Mouse (Mus musculus): ENCODE results near the gene Pou2f1.

Gene Pou2f1

DNA sequence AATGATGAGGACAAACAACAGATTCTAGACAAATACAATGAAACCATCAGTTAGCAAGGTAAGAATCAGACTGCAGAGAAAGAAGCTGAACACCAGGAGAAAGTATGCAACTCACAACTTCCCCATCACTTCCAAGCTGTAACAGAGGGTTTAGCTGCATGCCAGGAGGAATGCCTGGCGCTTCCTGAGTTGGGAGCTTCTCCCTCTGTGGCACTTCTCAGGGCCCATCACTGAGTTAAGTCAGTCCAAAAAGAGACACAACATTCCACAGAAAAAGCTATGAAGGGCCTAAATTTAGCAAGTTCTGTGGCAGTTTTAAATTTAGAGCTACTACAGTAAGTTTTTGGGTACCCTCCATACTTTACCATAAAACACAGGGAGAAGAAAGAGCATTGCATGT is 59.2 kb downstream of the Pou2f1 start:
- no peak for DNase-seq

DNA sequence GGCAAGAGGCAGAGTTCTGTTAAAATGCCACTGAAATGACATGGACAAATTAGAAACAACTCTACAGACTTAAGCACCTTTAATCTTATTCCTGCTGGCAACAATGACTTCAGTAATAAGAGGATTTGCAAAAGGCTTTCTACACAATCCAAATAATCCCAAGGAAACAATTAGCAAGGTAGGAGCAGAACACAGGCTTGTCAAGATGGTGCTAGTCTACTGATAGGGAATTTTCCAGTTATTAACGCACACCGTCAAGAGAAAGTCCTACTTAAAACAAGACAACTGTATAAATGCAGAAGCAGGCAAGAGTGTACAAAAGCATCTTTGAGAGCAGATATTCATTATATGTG is 67.0 kb downstream of the Pou2f1 start:
- DNase-seq: no peak

DNA sequence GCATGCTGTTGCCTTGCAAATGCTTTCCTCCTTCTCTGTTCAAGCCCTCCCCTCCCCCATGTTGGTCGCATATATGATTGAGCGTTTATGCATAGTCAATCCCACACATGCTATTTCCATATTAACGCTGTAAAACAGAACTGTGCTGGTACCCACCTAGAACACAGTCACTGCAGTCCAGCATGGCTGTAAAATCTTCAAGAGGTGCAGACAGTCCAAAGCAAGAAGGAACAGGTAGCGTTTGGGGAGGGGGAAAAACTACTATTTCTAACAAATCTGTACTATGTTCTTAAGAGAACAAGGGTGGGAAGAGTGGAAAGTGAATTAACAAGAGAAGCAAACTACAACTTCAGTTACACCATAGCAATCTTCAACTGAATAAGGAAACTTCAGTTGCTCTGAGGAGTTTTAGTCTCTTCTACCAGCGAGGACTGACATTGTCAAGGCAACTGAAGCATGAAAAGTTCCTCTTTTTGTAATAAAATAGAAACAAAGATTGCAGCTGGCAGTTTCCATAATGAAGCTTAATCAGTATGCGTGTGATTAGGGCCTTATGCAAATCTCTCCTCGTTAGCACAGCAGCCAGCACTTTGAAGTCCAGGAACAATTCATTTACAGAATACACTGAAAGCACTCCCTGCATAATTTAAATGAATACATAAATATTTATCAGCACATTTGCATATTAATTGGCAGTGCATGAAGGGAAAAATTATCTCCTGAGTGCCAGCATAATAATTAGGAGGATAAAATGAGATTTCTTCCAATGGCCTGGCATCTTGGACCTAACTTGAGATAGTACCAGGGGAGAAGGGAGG is 67.6 kb downstream of the Pou2f1 start:
- no peak for DNase-seq

DNA sequence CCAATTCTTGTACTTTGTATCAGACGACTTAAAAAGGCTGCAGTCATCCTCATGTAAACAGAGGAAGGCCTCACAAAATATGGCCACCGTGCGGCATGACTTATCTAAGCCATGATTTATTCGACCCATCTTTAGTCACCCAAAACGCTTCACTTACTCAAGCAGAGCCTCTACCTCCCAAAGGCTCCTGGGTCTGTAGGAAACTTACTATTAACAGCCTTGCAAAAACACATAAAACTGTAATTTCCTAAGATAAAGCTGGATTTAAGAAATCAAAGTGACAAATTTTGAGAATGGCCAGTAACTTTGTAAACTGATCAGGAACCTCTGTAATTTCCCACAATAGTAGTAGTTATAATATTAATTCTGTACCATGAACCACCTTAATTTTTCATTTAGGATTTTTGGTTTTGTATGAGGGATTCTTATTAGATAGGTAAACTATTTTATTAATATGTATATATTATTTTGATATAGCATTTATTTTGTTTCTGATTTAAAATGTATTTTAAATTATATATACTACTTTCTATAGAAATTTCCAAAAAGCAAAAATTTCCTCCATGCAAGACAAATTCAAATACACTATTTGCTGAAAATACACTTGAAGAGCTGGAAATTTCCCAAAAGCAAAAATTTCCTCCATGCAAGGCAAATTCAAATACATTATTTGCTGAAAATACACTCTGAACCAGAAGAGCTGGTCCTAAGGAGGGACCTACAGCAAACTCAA is 68.4 kb downstream of the Pou2f1 start:
- DNase-seq: no peak

DNA sequence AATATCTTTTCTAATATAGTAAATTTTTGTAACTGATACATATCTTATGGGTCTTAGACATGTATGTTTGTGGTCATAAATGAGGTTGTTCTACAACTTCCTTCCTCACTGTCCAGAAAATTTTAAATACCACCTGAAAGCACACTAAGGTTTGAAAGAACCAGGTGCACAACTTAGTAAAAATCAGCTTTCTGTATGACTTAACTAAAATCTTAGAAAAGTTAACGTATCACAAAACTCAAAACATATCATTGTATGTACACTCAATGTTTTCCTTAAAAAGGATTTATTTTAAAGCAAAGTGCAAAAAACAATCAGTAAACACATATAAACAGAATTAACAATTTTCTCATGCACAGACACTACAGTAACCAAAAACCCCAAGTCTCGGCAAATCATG is 69.6 kb downstream of the Pou2f1 start:
- DNase-seq: no peak

DNA sequence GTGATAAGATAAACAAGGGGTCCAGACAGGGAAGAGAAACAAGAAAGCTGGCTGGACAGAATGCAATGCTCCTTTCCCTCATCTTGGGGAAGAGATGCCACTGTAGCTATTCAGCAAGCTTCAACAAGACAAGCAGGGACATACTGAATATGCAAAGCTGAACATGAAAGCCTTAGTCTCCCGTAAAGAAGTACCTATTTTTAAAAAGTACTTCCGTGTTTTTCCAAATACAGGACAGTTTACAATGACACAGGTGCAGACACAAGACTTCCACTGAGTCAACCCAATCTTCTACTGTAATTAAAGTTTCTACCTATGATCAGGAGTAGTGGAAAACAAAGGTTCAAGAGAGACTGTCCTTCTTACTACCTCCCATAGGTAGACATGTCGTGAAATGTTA is 72.0 kb downstream of the Pou2f1 start:
- DNase-seq: no peak

DNA sequence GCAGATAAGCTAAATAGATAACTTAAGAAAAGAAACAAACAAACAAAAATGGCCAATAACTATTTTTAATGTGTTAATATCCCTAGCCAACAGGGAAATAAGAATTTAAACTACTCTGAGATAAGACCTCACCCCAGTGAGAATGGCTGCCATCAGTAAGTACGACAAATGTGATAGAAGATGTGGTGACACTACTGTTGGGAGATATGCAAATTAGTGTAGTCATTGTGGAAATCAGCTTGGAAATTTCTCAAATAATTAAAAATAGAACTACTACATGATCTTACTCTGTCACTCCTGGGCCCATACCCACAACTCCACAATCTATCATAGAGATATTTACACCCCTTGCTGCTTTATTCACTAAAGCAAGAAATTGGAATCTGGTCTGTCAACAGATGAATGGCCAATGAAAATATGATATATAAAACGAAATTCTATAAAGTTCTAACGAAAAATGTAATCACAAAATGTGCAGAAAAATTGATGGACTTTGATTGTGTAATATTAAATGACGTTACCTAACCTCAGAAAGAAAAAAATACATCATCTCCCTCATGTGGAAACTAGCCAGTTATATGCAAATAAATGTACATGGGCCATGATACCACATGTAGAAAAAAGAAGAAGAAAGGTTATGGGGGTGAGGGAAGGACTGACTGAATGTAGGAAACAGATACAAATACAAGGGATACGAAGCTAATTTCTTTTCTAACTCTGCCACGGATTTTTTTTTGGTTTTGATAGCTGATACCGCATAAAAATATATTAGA is 74.8 kb downstream of the Pou2f1 start:
- no peak for DNase-seq

DNA sequence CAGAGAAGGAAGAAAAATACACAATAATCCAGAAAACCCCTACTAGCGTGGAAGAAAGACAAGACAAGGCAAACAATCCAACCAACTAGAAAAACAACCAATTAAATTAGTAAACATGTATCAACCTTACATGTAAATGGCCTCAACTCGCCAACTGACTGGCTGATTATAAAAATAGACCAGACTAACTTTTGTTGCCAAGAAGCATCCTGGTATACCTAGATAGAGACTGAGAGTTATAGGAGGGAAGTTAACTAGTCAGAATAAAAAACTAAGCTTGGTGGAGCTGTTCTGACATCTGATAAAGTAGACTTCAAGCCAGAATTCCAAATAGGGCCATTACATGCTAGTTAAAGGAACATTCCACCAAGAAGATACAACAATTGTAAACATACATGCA is 77.3 kb downstream of the Pou2f1 start:
- DNase-seq: no peak

DNA sequence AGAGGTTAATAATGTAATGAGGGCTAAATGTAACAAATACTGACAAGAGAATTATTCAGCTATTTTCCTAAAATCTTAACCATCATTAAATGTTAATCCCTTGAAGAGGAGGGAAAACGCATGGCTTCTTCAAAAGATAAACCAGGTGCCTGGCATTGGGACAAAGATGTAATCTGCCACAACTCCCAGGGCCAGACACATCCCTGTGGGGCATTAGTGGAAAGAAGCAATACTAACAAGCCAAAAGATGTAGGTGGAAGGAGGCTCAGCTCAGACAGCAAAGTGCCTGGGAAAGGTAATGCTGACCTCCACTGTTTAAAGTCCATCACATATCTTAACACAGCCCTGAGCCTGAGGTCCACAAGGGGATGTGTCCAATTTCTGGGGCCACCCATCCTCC is 80.0 kb downstream of the Pou2f1 start:
- no peak for DNase-seq

DNA sequence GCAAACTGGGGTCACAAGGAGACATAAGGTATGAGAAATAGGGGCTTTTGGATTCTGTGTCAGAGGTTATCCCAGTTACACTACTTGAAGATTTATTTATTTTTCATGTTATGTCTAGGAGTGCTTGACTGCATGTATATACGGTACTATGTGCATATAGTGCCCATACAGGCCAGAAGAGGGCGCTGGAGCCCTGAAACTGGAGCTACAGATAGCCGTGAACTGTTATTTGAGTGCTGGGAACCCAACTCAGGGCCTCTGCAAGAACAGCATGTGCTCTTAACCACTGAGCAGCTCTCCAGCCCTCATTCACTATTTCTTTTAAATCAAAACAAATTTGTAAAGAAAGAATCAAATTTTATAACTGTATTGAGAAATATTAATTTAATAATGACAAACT is 81.5 kb downstream of the Pou2f1 start:
- DNase-seq: no peak

DNA sequence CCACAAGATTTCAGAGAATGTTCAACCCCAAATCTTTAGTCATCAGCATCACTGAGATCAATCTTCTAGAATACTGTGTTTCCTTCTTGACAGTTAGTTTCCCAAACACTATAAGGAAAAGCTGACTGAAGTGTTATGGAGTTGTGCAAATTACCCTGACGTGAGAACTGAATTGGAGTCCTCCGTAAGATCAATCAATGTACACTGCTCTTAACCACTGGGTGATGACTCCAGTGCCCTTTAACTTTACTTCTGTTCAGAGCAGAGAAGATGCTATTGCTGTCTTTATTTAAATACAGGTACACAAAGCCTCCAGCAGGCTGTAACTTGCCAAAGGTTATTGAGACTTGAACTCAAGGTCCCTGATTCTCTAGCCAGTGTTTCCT is 88.1 kb downstream of the Pou2f1 start:
- no peak for DNase-seq

DNA sequence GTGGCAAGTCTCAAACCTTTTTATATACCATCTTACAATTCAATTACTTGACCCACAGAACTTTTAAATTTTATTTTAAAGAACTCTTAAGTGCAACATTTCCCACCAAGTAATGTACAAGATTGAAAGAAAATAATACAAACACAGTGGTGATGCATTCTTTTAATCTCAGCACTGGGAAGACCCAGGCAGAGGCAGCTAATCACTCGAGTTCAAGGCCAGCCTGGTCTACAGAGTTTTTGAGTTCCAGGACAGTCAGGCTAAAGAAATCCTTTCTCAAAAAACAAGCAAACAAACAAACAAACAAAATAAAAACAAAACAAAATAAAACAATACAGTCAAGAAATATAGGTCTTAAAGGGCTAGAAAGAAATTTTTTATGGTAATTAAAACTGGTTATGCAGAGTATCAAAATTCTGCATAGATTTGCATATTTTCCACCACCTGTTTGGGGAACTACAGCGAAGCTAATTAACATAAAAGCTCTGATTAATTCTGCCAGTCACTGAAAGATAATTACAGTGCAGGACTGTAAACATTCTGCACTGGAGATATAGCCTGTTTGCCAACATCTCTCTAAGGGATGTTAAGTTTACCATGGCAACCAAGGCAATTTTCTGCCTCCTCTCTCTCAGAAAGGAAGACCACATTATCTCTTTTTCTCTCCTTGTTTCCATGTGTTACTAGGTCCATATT is 88.6 kb downstream of the Pou2f1 start:
- DNase-seq: no peak

DNA sequence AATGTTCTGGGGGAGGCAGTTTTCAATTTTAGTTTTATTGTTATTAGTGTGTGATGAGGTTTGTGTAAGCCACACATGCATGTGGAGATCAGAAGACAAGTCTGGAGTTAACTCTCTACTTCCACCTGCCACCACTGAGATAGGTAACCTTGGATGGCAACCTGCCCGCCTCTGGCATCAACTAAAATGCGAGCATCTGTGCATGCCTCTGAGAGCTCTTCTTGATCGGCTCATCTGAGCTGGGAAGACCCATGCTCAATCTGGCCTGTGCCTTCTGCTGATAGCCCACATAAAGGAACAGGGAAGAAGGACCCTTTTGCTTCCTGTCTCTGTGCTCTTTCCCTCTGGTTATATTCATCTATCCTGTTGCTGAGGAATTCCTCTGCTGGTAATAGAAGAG is 93.0 kb downstream of the Pou2f1 start:
- no peak for DNase-seq

DNA sequence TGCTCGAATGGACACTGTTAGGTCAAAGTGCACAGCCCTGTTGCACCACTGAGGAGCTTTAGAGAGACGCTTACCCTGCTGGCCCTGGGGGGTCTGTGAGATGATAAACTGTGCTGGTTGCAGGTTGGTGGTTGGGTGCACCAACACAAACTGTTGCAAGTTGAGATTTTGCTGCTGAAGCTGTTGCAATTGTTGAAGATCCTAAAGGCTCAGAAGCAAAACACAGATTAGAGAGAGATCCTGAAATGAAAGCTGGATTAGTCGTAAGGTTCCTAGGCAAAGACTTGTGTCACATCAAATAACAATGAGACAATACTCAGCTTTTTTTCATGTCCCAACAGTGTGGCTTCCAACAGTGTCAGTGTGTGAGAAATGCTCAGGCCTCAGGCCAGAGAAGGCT is 93.7 kb downstream of the Pou2f1 start:
- DNase-seq: no peak

DNA sequence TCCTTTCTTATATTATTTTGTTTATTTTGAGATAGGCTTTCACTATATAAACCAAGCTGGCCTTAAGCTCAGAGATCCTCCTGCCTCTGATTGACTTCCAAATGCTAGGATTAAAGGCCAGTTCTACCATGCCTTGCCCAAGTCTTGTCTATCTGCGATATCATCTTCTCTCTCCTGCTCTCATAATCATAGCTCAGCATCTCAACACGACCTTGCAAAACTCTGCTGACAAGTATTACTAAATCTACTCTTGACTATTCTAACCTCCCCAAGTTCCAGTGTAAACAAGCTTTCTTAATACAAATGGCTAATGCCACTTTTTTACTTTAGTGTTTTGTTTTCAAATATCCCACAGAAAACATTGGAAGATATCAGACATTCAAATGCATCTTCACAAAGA is 94.3 kb downstream of the Pou2f1 start:
- no peak for DNase-seq

DNA sequence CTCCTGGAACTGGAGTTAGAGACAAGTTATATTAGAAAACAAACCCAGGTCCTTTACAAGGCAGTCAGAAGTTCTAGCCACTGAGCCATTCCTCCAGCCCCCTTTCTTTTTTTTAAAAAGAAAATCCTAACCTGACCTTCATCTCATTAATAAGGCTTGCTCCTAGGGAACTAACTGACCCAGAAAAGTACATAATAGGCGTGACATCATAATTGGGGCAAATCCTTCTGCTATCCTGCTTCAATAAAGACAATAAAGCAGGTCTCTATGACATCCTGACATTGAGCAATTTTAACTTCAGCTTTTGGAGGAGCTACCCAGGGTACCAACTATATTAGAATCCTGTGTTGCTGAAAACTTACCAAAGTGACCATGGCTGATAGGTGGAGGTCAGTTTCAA is 98.9 kb downstream of the Pou2f1 start:
- DNase-seq: no peak

DNA sequence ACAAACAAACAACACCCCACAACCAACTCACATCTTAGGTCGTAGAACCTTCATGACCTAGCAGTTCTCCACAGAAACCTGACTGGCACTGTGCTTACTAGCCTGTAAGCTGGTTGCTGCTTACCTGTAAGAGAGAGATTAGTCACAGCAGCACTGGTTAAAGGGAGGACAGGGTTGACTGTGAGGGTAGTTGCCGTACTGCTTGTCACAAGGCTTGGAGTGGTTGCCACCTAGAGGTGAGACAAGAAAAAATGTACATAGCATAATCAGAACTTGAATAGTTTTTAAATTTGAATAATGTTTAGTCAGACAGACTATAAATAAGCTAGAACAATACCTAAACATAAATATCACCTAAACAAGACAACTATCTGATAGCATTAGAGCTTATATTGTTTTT is 110.8 kb downstream of the Pou2f1 start:
- DNase-seq: no peak

DNA sequence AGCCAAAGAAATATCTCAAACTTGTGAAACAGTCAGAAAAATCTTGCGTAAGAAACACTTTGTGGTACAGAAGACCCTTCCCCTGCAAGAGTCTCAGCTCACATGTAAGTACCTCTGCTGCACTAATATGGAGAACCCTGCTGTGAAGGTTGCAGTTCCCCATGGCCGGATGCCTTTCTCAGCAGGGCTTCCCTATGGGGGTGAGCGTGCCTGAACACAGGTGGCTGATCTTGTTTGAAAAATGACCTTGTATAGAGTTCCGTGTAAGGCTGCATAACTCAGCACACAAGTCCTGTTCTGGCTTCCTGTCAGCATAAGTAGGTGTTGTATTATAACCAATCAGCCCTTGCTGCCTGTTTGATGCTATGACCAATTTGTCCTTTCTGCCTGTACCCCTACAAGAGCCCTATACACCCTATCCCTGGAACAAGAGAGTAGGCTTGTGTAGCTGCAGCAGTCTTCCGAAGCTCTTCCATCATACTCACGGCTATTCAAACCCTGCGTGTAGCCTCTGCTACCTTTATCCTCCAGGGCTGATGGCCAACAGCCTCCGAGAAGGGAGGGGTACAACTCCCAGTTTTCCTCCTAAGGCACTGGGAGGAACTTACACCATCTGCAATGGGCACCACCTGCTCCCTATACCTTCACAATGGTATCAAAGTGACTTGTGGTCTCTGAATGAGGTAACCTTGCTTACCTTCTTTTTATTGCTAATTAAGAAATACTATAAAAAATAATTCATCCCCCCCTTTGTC is 120.2 kb downstream of the Pou2f1 start:
- DNase-seq: no peak

DNA sequence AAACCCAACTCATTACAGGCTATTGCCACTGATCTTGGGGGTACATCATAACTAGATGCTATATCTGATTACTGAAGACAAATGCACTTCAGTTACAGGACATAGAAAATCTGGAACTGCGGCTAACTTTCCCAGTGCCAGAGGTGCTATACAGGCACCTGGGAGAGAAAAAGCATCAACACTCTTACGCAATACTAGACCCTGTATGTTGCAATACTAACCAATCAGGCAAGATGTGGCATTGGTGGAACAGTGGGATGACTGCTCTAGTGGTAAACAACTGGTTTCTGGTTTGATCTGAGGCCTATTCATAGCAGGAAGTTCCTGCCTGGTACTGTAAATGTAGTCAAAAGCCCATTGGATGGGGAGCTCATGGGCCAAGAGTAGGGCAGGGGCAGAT is 123.7 kb downstream of the Pou2f1 start:
- no peak for DNase-seq

DNA sequence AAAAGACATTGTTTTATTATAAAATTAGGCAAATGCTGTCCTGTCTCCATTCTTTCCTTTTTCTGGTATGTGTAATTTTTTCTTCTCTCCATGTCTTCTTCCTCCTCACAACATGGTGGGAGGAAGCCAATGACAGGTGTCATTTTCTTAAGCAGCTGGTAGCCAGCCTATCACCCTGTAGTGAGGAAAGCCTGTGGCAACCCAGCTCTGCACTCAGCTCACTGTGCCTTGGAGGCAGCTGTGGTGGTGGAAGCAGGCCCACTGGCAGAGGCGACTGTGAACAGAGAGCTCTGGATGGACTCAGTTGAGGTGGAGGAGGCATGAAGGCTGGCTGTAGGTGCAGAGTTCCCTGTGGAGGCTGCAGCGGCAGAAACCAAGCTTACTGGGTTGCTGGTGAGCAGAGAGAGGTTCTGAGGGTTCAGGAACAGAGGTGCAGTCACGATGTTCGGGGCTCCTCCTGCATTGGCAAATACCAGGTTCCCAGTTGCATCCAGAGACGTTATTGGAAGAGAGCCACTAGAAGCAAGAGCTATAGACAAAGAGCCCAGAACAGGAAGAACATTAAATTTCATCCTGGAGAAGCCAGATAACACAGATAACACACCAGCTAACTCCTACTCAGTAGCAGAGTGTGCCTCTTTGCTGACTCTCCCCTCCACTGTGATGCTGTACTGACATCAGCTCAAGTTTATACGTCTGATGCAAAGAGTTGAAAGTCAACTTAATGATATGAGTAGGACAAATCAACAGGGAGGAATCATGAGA is 126.8 kb downstream of the Pou2f1 start:
- no peak for DNase-seq

DNA sequence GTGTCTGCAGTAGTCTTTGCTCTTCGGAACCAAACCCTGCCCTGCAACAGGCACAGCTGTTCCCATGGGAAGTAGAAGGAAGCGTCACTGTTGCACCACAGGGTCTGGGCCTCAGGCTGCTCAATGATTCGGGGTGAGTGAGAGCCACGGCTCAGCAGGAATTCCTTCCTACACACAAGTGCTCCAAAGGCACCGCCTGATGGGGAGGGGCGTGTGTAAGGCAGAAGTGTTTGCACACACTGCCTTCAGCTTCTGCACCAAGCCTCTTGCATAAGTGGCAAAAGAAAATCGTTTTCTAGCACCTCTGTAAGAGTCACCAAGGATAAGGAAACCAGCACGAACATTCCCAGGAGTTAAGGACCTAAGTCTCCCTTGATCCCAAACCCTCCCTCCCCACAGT is 127.8 kb downstream of the Pou2f1 start:
- no peak for DNase-seq

DNA sequence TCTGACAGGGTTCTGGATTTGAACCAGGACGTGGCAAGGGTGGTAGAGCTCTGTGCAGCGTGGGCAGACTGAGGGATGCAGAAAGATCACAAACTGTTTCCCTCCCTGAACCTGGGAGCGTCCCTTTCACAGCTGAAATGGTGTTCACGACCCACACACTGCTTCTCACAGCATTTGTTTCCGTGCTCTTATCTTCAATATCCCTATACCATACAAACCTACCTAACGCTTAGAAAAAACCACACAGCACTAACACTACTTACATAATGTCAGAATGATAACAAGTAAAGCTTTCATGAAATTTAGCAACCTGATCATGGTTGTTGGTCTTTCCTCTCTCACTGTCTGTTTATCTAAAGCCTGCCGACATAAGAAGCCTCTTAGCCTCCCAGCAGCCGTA is 133.8 kb downstream of the Pou2f1 start:
- no peak for DNase-seq

All from right cerebral cortex, postnatal 14 days (tissue).